Comparison of ENCODE assay signal across 18 mouse cellular contexts in genomic region chr5:112665661-112666060, GRCm38 (mm10).
DNase-seq lines count a peak whose midpoint lies in the region; ATAC-seq lines count a peak whose summit lies in the region.
"Had no signal": no experiment of that assay in that cellular context is flagged by ENCODE, and none has a peak within 500 bp of the region (broad histone marks: within the 10 kb centered on the region; RNA-seq: fewer than 3 reads in every experiment).

No protein-coding gene starts in this region.

- peaks cover 7% of the 10 kb centered on the region; the same call in 1 of the 2 replicates for H3K4me1 ChIP-seq in kidney, embryonic 15.5 days

- no peaks in the 10 kb centered on the region for H3K9me3 ChIP-seq in kidney, embryonic 15.5 days (replicated peaks)
- H3K9me3 ChIP-seq: embryonic facial prominence, embryonic 10.5 days; limb, embryonic 13.5 days had no signal

- H3K4me2 ChIP-seq in kidney, embryonic 15.5 days = no peak overlapping the region
- H3K4me2 ChIP-seq: heart, embryonic 11.5 days; limb, embryonic 13.5 days; neural tube, embryonic 13.5 days had no signal

- H3K27ac ChIP-seq in kidney, embryonic 15.5 days = no peak overlapping the region
- H3K27ac ChIP-seq: embryonic facial prominence, embryonic 10.5 days; limb, embryonic 13.5 days; neural tube, embryonic 13.5 days had no signal

- H3K36me3 ChIP-seq in kidney, embryonic 15.5 days = no peaks in the 10 kb centered on the region
- H3K36me3 ChIP-seq: embryonic facial prominence, embryonic 10.5 days; limb, embryonic 13.5 days; neural tube, embryonic 13.5 days had no signal

- no peak overlapping the region for H3K4me3 ChIP-seq in kidney, embryonic 15.5 days (replicated peaks)
- H3K4me3 ChIP-seq: embryonic facial prominence, embryonic 10.5 days; erythroblast, embryonic 14.5 days; limb, embryonic 13.5 days; neural tube, embryonic 13.5 days had no signal

- no peak for DNase-seq in frontal cortex, postnatal 14 days (ENCODE audit: low spot score in 2 of 2)
- DNase-seq in left cerebral cortex, adult 18-20 months (ENCODE audit: low spot score in 2 of 2) = peak; percentile 25 to 28
- DNase-seq in left cerebral cortex, postnatal 10 days (ENCODE audit: extremely low spot score in 1 of 2, low spot score in 2 of 2) = no peak
- peak; percentile 45 to 72 for DNase-seq in left cerebral cortex, postnatal 25 days (ENCODE audit: low spot score in 2 of 2)
- peak; percentile 51 to 56 for DNase-seq in right cerebral cortex, postnatal 10 days (ENCODE audit: low spot score in 2 of 2)
- DNase-seq in kidney, adult 11 months = no peak
- DNase-seq: cerebellum, postnatal 25 days; gastrocnemius, postnatal 14 days; lung, postnatal 14 days; retina, postnatal 1 day had no signal

- peak; percentile 73 for ATAC-seq in frontal cortex, adult (ENCODE audit: low TSS enrichment)
- no peak for ATAC-seq in kidney, embryonic 15.5 days (replicated peaks; ENCODE audit: low FRiP score)
- ATAC-seq: activated CD4-positive, CD25-positive, alpha-beta regulatory T cell, adult 4 months had no signal

- 64% methylated on average over 7 of the region's 7 CpGs for WGBS in kidney, embryonic 15.5 days

- intact Hi-C loops in left cerebral cortex, postnatal 10 days (cut with DNase I) = no loop called here
- intact Hi-C loops in left cerebral cortex, postnatal 25 days (cut with DNase I) = loop anchor here (2.0 kb wide), 2 partner anchors 29 to 89 kb away; partner anchors contain the start of gene Sez6l

- no peaks in the 10 kb centered on the region; the same call in 1 of the 2 replicates for H3K27me3 ChIP-seq in kidney, embryonic 15.5 days
- H3K27me3 ChIP-seq: limb, embryonic 13.5 days; neural tube, embryonic 13.5 days had no signal

- no peak overlapping the region for H3K9ac ChIP-seq in kidney, embryonic 15.5 days
- H3K9ac ChIP-seq: limb, embryonic 13.5 days; neural tube, embryonic 13.5 days had no signal

Comparison
In these comparisons a context has a peak if more than half of its experiments do, and no peak if none do; other contexts are left out.
1. DNase-seq: peak in left cerebral cortex, adult 18-20 months (2 of 2), left cerebral cortex, postnatal 25 days (2 of 2) and right cerebral cortex, postnatal 10 days (2 of 2); none in frontal cortex, postnatal 14 days (0 of 2), left cerebral cortex, postnatal 10 days (0 of 2) and kidney, adult 11 months (single experiment).